Comparison of ENCODE assay signal across 8 mouse cellular contexts in genomic region chr19:53676228-53676627, GRCm38 (mm10). TPM values are rescaled to one million over a fixed set of nuclear protein-coding genes. Genes with fewer than 3 reads are reported as not detected.
DNase-seq lines count a peak whose midpoint lies in the region; ATAC-seq and TF ChIP-seq lines count a peak whose summit lies in the region.

No protein-coding gene starts in this region.

- peak overlapping the region; percentile 100 for H3K4me2 ChIP-seq in midbrain, embryonic 14.5 days (ENCODE audit: low read length)

- H3K36me3 ChIP-seq in hindbrain, embryonic 10.5 days, result no peaks in the 10 kb centered on the region
- no peaks in the 10 kb centered on the region for H3K36me3 ChIP-seq in midbrain, embryonic 14.5 days (ENCODE audit: control insufficient read depth, insufficient read depth, low read length)

- intact Hi-C loops in gastrocnemius, adult 2 months (cut with DNase I), result loop anchor here (2.0 kb wide), 1 partner anchor 51 kb away; no protein-coding TSS in a partner anchor

- peak overlapping the region; percentile 62; the same call in 1 of the 2 replicates for H3K9ac ChIP-seq in midbrain, embryonic 14.5 days (replicated peaks; ENCODE audit: low read length)

- no peak for ATAC-seq in midbrain, embryonic 14.5 days (ENCODE audit: low FRiP score, low TSS enrichment)

- H3K4me1 ChIP-seq in hindbrain, embryonic 10.5 days (replicated peaks), result peaks cover 27% of the 10 kb centered on the region
- peaks cover 5% of the 10 kb centered on the region; the same call in 1 of the 2 replicates for H3K4me1 ChIP-seq in midbrain, embryonic 14.5 days (ENCODE audit: control insufficient read depth, insufficient read depth, low read length)

- TF ChIP-seq CTCF in gastrocnemius, adult 2 months (IDR thresholded peaks at IDR 0.05), result no peak

- WGBS in hindbrain, embryonic 10.5 days, result 2% methylated on average over 26 of the region's 26 CpGs
- WGBS in midbrain, embryonic 14.5 days, result 1% methylated on average over 26 of the region's 26 CpGs

- DNase-seq in gastrocnemius, adult 2 months, result peak; percentile 57
- DNase-seq in gastrocnemius, postnatal 10 days, result no peak
- peak; percentile 52 for DNase-seq in ZHBTc4 (ENCODE audit: low read depth, low spot score)
- DNase-seq in hindbrain, embryonic 10.5 days (ENCODE audit: low spot score), result peak; percentile 44
- DNase-seq in midbrain, embryonic 14.5 days, result peak; percentile 52
- no peak for DNase-seq in spleen, postnatal 14 days (ENCODE audit: low spot score in 2 of 2)
- DNase-seq in testis, postnatal 10 days (ENCODE audit: low spot score), result no peak
- DNase-seq in adrenal gland, adult 2 months, result no peak

- peaks cover 76% of the 10 kb centered on the region for H3K27me3 ChIP-seq in hindbrain, embryonic 10.5 days (ENCODE audit: insufficient read depth, poor library complexity, severe bottlenecking)
- H3K27me3 ChIP-seq in midbrain, embryonic 14.5 days (ENCODE audit: control insufficient read depth, insufficient read depth, low read length), result peaks cover 47% of the 10 kb centered on the region

- H3K27ac ChIP-seq in gastrocnemius, adult 2 months, result peak overlapping the region; percentile 93
- H3K27ac ChIP-seq in hindbrain, embryonic 10.5 days, result no peak overlapping the region
- H3K27ac ChIP-seq in midbrain, embryonic 14.5 days (replicated peaks; ENCODE audit: low read depth, low read length), result no peak overlapping the region

- H3K4me3 ChIP-seq in gastrocnemius, adult 2 months, result peak overlapping the region; percentile 88
- peak overlapping the region; percentile 71 for H3K4me3 ChIP-seq in hindbrain, embryonic 10.5 days
- peak overlapping the region; percentile 60 for H3K4me3 ChIP-seq in midbrain, embryonic 14.5 days (replicated peaks; ENCODE audit: low read depth, low read length)

- H3K9me3 ChIP-seq in hindbrain, embryonic 10.5 days, result no peaks in the 10 kb centered on the region
- no peaks in the 10 kb centered on the region for H3K9me3 ChIP-seq in midbrain, embryonic 14.5 days (ENCODE audit: control insufficient read depth, low read length)

RNA-seq across cellular contexts. Expression of gene Rbm20, which starts 0.9 kb away (rescaled TPM):
- total RNA-seq in gastrocnemius, adult 2 months (2021), result 10 to 100 TPM; 72.6 to 73.2 TPM
- 10 to 100 TPM; 74.3 to 77.4 TPM for total RNA-seq in gastrocnemius, postnatal 10 days (2021)
- 0.42 and 1.1 TPM in 2 replicates for polyA plus RNA-seq in hindbrain, embryonic 10.5 days (2016; fragmentation: Nextera tagmentation; extraction: Ambion mirVana)
- 0.61 TPM in 2 replicates for polyA plus RNA-seq in midbrain, embryonic 14.5 days (2014; fragmentation: Nextera tagmentation; extraction: Ambion mirVana)
- 1 to 10 TPM; 1.2 to 2.0 TPM for total RNA-seq in adrenal gland, adult 2 months (2021)
- 0.49 and 1.0 TPM in 2 replicates for polyA plus RNA-seq in adrenal gland, adult 2 months (2012; rRNA removed)

Comparison
In these comparisons a context has a peak if more than half of its experiments do, and no peak if none do; other contexts are left out.
1. DNase-seq: peak in gastrocnemius, adult 2 months (single experiment), ZHBTc4 (single experiment), hindbrain, embryonic 10.5 days (single experiment) and midbrain, embryonic 14.5 days (single experiment); none in gastrocnemius, postnatal 10 days (single experiment), spleen, postnatal 14 days (0 of 2), testis, postnatal 10 days (single experiment) and adrenal gland, adult 2 months (single experiment).
2. RNA of gene Rbm20, which starts 0.9 kb away (total RNA-seq): 74.3 to 77.4 TPM in gastrocnemius, postnatal 10 days and 72.6 to 73.2 TPM in gastrocnemius, adult 2 months; 1.2 to 2.0 TPM in adrenal gland, adult 2 months; every median in the first group is over 10 times any median in the second.
3. Peak in every context shown above with its lines, with median percentiles within 50 percentile points of each other: H3K4me3 ChIP-seq.